Mouse (Mus musculus) liver, embryonic 14.5 days (tissue): ENCODE data around the gene Ddc. TPM values are rescaled to one million over a fixed set of nuclear protein-coding genes. Genes with fewer than 3 reads are reported as not detected.

Experiments
- ATAC-seq: fragments of 200-750 bp; cut with Nextera tagmentation; 2 replicates; pipeline ENCODE4 v1.8.0; 2017; ENCODE audit warnings: moderate number of reproducible peaks, mild to moderate bottlenecking, moderate library complexity; ENCODE audit not compliant: insufficient read depth
- DNase-seq, 3 experiments: peaks; one replicate each; pipeline ENCODE4 v3.0.0-alpha.2; 2012 to 2013; ENCODE audit warnings: low read depth in 3 of 3, low spot score in 3 of 3
- H3K27ac ChIP-seq: fragments of 300-500 bp; sonication (generic); 2 replicates; pipeline ENCODE4 v1.5.1; 2014; ENCODE audit warnings: moderate library complexity, mild to moderate bottlenecking, control low read depth, inconsistent platforms
- H3K27me3 ChIP-seq: fragments of 300-500 bp; sonication (generic); 2 replicates; pipeline ENCODE4 v1.6.1; 2014; ENCODE audit warnings: mild to moderate bottlenecking, low read length, moderate library complexity; ENCODE audit not compliant: control insufficient read depth, insufficient read depth
- H3K36me3 ChIP-seq: fragments of 300-500 bp; sonication (generic); replicated peaks from 2 replicates; pipeline ENCODE4 v1.6.1; 2014; ENCODE audit warnings: low read depth; ENCODE audit not compliant: control insufficient read depth, insufficient read depth
- H3K4me1 ChIP-seq, 2 experiments: fragments of 200-500 bp in 1 of 2; fragments of 300-500 bp in 1 of 2; sonication (generic) in 1 of 2; replicated peaks; 2 replicates each; pipeline ENCODE4 v1.6.1; 2012 to 2014; ENCODE audit warnings: antibody characterized with exemption in 1 of 2, inconsistent platforms in 1 of 2, low read length in 1 of 2; ENCODE audit not compliant: control insufficient read depth in 2 of 2, insufficient read depth in 2 of 2
- H3K4me2 ChIP-seq: fragments of 300-500 bp; sonication (generic); 2 replicates; pipeline ENCODE4 v1.6.1; 2014; ENCODE audit warnings: low read depth, mild to moderate bottlenecking, control low read depth, moderate library complexity
- H3K4me3 ChIP-seq, 2 experiments: fragments of 200-500 bp in 1 of 2; fragments of 300-500 bp in 1 of 2; sonication (generic) in 1 of 2; 2 replicates each; pipeline ENCODE4 v1.5.1; 2012 to 2014; ENCODE audit warnings: low read depth in 2 of 2, low read length in 2 of 2, mild to moderate bottlenecking in 2 of 2, control low read depth in 1 of 2, inconsistent platforms in 1 of 2, moderate library complexity in 1 of 2; ENCODE audit not compliant: insufficient read depth in 1 of 2
- H3K9ac ChIP-seq: fragments of 300-500 bp; sonication (generic); replicated peaks from 2 replicates; pipeline ENCODE4 v1.6.1; 2014; ENCODE audit warnings: mild to moderate bottlenecking, control low read depth, moderate library complexity
- H3K9me3 ChIP-seq: fragments of 300-500 bp; sonication (generic); 2 replicates; pipeline ENCODE4 v1.6.1; 2016; ENCODE audit warnings: low read length, mixed read lengths; ENCODE audit not compliant: control insufficient read depth
- CTCF ChIP-seq: IDR thresholded peaks from 2 replicates; pipeline ENCODE4 v1.5.1; 2016; ENCODE audit warnings: antibody characterized with exemption, low read depth, control low read depth
- EP300 ChIP-seq: IDR thresholded peaks from 2 replicates; pipeline ENCODE4 v1.6.1; 2016; ENCODE audit warnings: antibody characterized with exemption, low read depth
- WGBS: fragments of 180-500 bp; shearing (Covaris S2); extraction: QIAGEN DNeasy Blood & Tissue Kit; methylation state at CpG from one replicate; pipeline ENCODE4 v1.1.7; 2014; ENCODE audit not compliant: insufficient replicate concordance; 5-methylcytosine and 5-hydroxymethylcytosine counted together
- polyA plus RNA-seq, 2 experiments: library from polyadenylated mRNA; depleted of rRNA in 1 of 2; stranded (reverse) in 1 of 2; unstranded in 1 of 2; fragments of >200 nt; fragmentation: Nextera tagmentation in 1 of 2; extraction: Ambion mirVana in 1 of 2; gene quantifications; 2 replicates each; pipeline versions ENCODE4 v1.2.1 to v1.2.3; 2012 to 2014

Ddc gene
- polyA plus RNA-seq, 2 experiments, result 4.3 to 7.4 TPM

- no peak overlapping the region for H3K27ac ChIP-seq
- no peak overlapping the region for H3K9ac ChIP-seq
These were observed 31.1 kb upstream of the Ddc start for GRCm38 (mm10) chr11:11929059-11929458.

GRCm38 (mm10) chr11:11928586-11928985, 30.6 kb upstream of the Ddc start:
- H3K9ac ChIP-seq, result no peak overlapping the region
- WGBS, result 75% methylated on average over 2 of the region's 2 CpGs
- DNase-seq (no peak), ATAC-seq (peak; percentile 37; the same call in 1 of the 2 replicates)
- no peak overlapping the region for H3K4me3 ChIP-seq
- H3K4me2 ChIP-seq, result no peak overlapping the region
- no peak overlapping the region for H3K27ac ChIP-seq
- H3K9me3 ChIP-seq, result no peaks in the 10 kb centered on the region
- H3K36me3 ChIP-seq, result no peaks in the 10 kb centered on the region; the same call in 1 of the 2 replicates
- peaks cover 5 to 10% of the 10 kb centered on the region in 2 experiments for H3K4me1 ChIP-seq
- no peak for TF ChIP-seq EP300
- no peak for TF ChIP-seq CTCF
- no peaks in the 10 kb centered on the region for H3K27me3 ChIP-seq

More at GRCm38 (mm10) chr11:11929059-11929458, 31.1 kb upstream of the Ddc start:
- WGBS, result 66% methylated on average over 3 of the region's 3 CpGs
- no peaks in the 10 kb centered on the region for H3K27me3 ChIP-seq
- peaks cover under 1 to 7% of the 10 kb centered on the region in 2 experiments; a peak in 3 of 4 replicates for H3K4me1 ChIP-seq
- no peak for TF ChIP-seq CTCF
- no peak for TF ChIP-seq EP300
- DNase-seq (no peak), ATAC-seq (no peak)
- no peaks in the 10 kb centered on the region for H3K9me3 ChIP-seq
- peaks cover 2% of the 10 kb centered on the region; the same call in 1 of the 2 replicates for H3K36me3 ChIP-seq
- no peak overlapping the region for H3K4me2 ChIP-seq
- H3K4me3 ChIP-seq, result no peak overlapping the region

GRCm38 (mm10) chr11:11923900-11924299, 26.0 kb upstream of the Ddc start:
- H3K27ac ChIP-seq, result no peak overlapping the region
- no peaks in the 10 kb centered on the region for H3K27me3 ChIP-seq
- ATAC-seq (no peak), DNase-seq (no peak)
- H3K9me3 ChIP-seq, result no peaks in the 10 kb centered on the region
- WGBS, result 54% methylated on average over 3 of the region's 3 CpGs
- H3K4me1 ChIP-seq, result peaks cover 11 to 14% of the 10 kb centered on the region in 2 experiments
- TF ChIP-seq CTCF (no peak), EP300 (no peak)
- no peak overlapping the region for H3K4me2 ChIP-seq
- H3K9ac ChIP-seq, result no peak overlapping the region
- no peak overlapping the region for H3K4me3 ChIP-seq
- no peaks in the 10 kb centered on the region for H3K36me3 ChIP-seq

GRCm38 (mm10) chr11:11923345-11923744, 25.4 kb upstream of the Ddc start:
- ATAC-seq (peak; percentile 77), DNase-seq (peak; percentile 23 to 49 (median 47))
- Histone ChIP-seq H3K27ac (no peak overlapping the region), H3K4me3 (no peak overlapping the region), H3K4me2 (peak overlapping the region; percentile 28), H3K4me1 (peaks cover 11 to 14% of the 10 kb centered on the region in 2 experiments), H3K27me3 (no peaks in the 10 kb centered on the region), H3K9ac (no peak overlapping the region), H3K9me3 (no peaks in the 10 kb centered on the region), H3K36me3 (no peaks in the 10 kb centered on the region)
- TF ChIP-seq EP300 (peak; percentile 65), CTCF (no peak)
- WGBS, result 49% methylated on average over 3 of the region's 3 CpGs

- WGBS, result 69% methylated on average over 2 of the region's 2 CpGs
- Histone ChIP-seq H3K4me1 (peaks cover 11 to 14% of the 10 kb centered on the region in 2 experiments), H3K9me3 (no peaks in the 10 kb centered on the region), H3K36me3 (no peaks in the 10 kb centered on the region), H3K4me3 (no peak overlapping the region), H3K9ac (no peak overlapping the region), H3K27ac (no peak overlapping the region), H3K27me3 (no peaks in the 10 kb centered on the region), H3K4me2 (no peak overlapping the region)
- ATAC-seq (no peak), DNase-seq (no peak)
- no peak for TF ChIP-seq EP300
- TF ChIP-seq CTCF, result no peak
These were observed 24.2 kb upstream of the Ddc start for GRCm38 (mm10) chr11:11922106-11922505.
